Mouse (Mus musculus) hindbrain, embryonic 14.5 days (tissue): Measurements from ENCODE around the gene Esrrg. TPM values are rescaled to one million over a fixed set of nuclear protein-coding genes. Genes with fewer than 3 reads are reported as not detected.

ENCODE experiments used
- ATAC-seq: fragments of 200-750 bp; cut with Nextera tagmentation; 2 replicates; pipeline ENCODE4 v1.8.0; 2017; ENCODE audit warnings: moderate number of reproducible peaks, mild to moderate bottlenecking, moderate TSS enrichment, moderate library complexity; ENCODE audit not compliant: low FRiP score
- DNase-seq: peaks from one replicate; pipeline ENCODE4 v3.0.0-alpha.2; 2015; ENCODE audit warnings: low spot score
- H3K27ac ChIP-seq: fragments of 300-500 bp; sonication (generic); 2 replicates; pipeline ENCODE4 v1.5.1; 2014; ENCODE audit warnings: mild to moderate bottlenecking, moderate library complexity
- H3K27me3 ChIP-seq: fragments of 300-500 bp; sonication (generic); 2 replicates; pipeline ENCODE4 v1.6.1; 2014; ENCODE audit warnings: mild to moderate bottlenecking, low read length, mixed read lengths; ENCODE audit not compliant: control insufficient read depth, insufficient read depth
- H3K36me3 ChIP-seq: fragments of 300-500 bp; sonication (generic); replicated peaks from 2 replicates; pipeline ENCODE4 v1.6.1; 2014; ENCODE audit not compliant: control insufficient read depth, insufficient read depth
- H3K4me1 ChIP-seq: fragments of 300-500 bp; sonication (generic); replicated peaks from 2 replicates; pipeline ENCODE4 v1.6.1; 2014; ENCODE audit warnings: antibody characterized with exemption, low read length, mixed read lengths; ENCODE audit not compliant: control insufficient read depth, insufficient read depth
- H3K4me2 ChIP-seq: fragments of 300-500 bp; sonication (generic); replicated peaks from 2 replicates; pipeline ENCODE4 v1.6.1; 2014; ENCODE audit warnings: mild to moderate bottlenecking, moderate library complexity
- H3K4me3 ChIP-seq: fragments of 300-500 bp; sonication (generic); replicated peaks from 2 replicates; pipeline ENCODE4 v1.5.1; 2014; ENCODE audit warnings: mild to moderate bottlenecking, low read length
- H3K9ac ChIP-seq: fragments of 300-500 bp; sonication (generic); 2 replicates; pipeline ENCODE4 v1.6.1; 2014
- H3K9me3 ChIP-seq: fragments of 300-500 bp; sonication (generic); 2 replicates; pipeline ENCODE4 v1.6.1; 2016; ENCODE audit warnings: low read length; ENCODE audit not compliant: control insufficient read depth
- WGBS: fragments of 180-500 bp; shearing (Covaris S2); extraction: QIAGEN DNeasy Blood & Tissue Kit; methylation state at CpG from one replicate; pipeline ENCODE4 v1.1.7; 2014; 5-methylcytosine and 5-hydroxymethylcytosine counted together
- polyA plus RNA-seq: library from polyadenylated mRNA; unstranded; fragments of >200 nt; fragmentation: Nextera tagmentation; extraction: Ambion mirVana; gene quantifications from 2 replicates; pipeline ENCODE4 v1.2.1, GENCODE M21; 2014

Gene Esrrg
- polyA plus RNA-seq, 1 experiment from 2014 or later: 46.8 TPM

DNA sequence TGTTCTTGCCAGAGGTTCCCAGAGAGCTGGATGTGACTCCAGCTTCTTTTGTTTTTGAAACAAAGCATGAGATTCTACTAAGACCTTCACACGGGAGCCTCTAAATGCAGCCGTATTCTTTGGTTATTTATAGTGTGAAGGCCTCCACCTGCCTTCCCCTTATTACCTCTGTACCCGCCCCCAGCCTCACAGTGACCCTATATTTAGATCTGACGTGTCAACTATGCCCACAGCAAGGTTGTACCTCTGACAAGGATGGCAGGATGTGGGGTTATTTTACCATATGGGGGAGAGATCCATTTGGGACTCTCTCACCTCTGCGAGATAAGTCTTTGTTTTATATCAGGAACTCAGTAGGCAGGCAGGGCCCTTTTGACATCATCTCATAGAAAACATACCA lies 141.3 kb downstream of the Esrrg start:
- Histone ChIP-seq H3K27me3 (no peaks in the 10 kb centered on the region), H3K4me3 (no peak overlapping the region), H3K4me2 (no peak overlapping the region), H3K36me3 (no peaks in the 10 kb centered on the region), H3K4me1 (no peaks in the 10 kb centered on the region), H3K9ac (no peak overlapping the region), H3K27ac (no peak overlapping the region), H3K9me3 (no peaks in the 10 kb centered on the region)
- DNase-seq: no peak
- WGBS: 59% methylated on average over 5 of the region's 5 CpGs
- no peak for ATAC-seq

DNA sequence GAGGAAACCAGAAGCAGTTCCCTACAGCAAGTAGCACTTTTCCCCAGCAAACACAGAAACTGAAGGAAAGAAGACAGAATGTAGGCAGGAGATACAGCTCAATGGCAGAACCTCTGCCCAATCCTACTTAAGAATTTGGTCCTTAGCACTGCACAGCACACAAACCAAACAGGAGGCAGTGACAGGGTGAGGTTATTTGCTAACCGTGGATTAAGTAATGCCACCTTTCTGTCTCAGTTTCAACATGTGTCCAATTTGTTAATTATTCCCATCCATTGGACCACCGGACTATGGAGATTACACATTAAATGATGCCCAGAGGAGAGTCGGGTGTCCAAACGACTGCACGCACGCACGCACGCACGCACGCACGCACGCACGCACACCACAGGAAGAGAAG lies 146.9 kb downstream of the Esrrg start:
- ATAC-seq (no peak), DNase-seq (no peak)
- WGBS: 70% methylated on average over 13 of the region's 13 CpGs
- H3K36me3 ChIP-seq: no peaks in the 10 kb centered on the region
- 0 out of 2 replicates have a peak, but pooled peaks cover 3% of the 10 kb centered on the region for H3K4me1 ChIP-seq
- no peak overlapping the region for H3K4me2 ChIP-seq
- H3K4me3 ChIP-seq: no peak overlapping the region
- H3K27me3 ChIP-seq: no peaks in the 10 kb centered on the region
- no peak overlapping the region for H3K9ac ChIP-seq
- H3K9me3 ChIP-seq: no peaks in the 10 kb centered on the region
- H3K27ac ChIP-seq: no peak overlapping the region

DNA sequence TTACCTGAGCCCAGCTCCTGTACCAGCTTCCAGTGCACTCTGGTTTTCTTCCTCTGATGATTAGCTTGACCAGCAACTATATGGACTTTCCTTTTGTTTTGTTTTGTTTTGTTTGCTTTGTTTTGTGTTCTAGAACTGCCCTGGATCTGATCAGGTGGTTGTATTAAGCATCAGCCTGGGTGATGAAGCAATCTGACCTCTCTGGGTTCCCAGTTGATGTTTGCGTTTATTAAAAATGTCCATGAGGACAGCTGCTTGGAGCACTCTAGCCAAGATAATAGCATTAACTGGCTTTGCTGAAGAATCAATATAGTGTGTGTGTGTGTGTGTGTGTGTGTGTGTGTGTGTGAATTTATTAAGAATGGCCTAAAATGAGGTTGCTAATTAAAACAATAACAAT lies 149.4 kb downstream of the Esrrg start:
- no peak for ATAC-seq
- Histone ChIP-seq H3K27me3 (no peaks in the 10 kb centered on the region), H3K4me3 (no peak overlapping the region), H3K9ac (no peak overlapping the region), H3K4me2 (no peak overlapping the region), H3K9me3 (no peaks in the 10 kb centered on the region), H3K4me1 (0 out of 2 replicates have a peak, but pooled peaks cover 3% of the 10 kb centered on the region), H3K36me3 (no peaks in the 10 kb centered on the region), H3K27ac (no peak overlapping the region)
- DNase-seq: no peak
- 62% methylated on average over 1 of the region's 1 CpGs for WGBS

DNA sequence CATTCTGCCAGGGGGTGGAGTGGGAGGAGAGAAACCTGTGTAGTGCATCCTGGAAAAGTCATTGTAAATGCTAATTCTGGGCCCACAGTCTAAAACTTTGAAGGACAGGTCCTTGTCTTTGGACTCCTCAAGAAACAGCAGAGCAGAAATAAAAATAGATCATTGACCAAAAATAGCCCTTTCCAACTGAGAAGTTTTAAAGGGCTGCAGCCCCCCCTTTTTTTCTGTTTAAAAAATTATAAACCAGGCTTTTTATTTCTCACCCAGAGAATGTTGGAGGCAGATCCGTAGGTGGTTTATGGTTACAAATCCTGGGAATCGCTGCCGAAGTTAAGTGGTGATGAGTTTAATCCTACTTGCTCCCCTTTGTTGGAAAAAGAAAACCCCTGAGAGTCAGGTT lies 150.0 kb downstream of the Esrrg start:
- 77% methylated on average over 3 of the region's 3 CpGs for WGBS
- ATAC-seq: no peak

DNA sequence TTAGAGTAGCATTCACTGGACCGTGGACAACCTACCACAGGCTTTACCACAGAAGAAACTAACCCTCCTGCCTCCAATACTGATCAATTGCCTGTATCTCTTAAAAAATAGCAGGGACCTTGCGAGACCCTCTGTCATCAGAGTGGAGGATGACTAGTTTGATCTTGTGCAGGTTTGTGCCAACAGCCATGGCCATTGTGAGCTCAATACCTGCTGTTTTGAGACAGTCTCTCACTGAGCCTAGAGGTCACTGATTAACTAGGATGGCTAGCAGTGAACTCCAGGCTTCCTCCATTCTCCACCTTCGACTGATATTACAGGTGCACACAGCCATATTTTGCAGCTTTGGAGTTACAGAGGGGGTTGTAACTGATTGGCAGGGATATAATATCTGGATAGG lies 150.9 kb downstream of the Esrrg start:
- H3K36me3 ChIP-seq: no peaks in the 10 kb centered on the region
- 0 out of 2 replicates have a peak, but pooled peaks cover 3% of the 10 kb centered on the region for H3K4me1 ChIP-seq
- no peak overlapping the region for H3K4me3 ChIP-seq
- ATAC-seq: no peak
- H3K27ac ChIP-seq: no peak overlapping the region
- no peak overlapping the region for H3K4me2 ChIP-seq
- DNase-seq: no peak
- 82% methylated on average over 3 of the region's 3 CpGs for WGBS
- H3K27me3 ChIP-seq: no peaks in the 10 kb centered on the region
- no peaks in the 10 kb centered on the region for H3K9me3 ChIP-seq
- no peak overlapping the region for H3K9ac ChIP-seq

More for the DNA sequence above, 150.0 kb downstream of the Esrrg start:
- Histone ChIP-seq H3K4me2 (no peak overlapping the region), H3K9ac (no peak overlapping the region), H3K27ac (no peak overlapping the region), H3K9me3 (no peaks in the 10 kb centered on the region), H3K27me3 (no peaks in the 10 kb centered on the region), H3K36me3 (no peaks in the 10 kb centered on the region), H3K4me1 (0 out of 2 replicates have a peak, but pooled peaks cover 3% of the 10 kb centered on the region), H3K4me3 (no peak overlapping the region)
- no peak for DNase-seq

DNA sequence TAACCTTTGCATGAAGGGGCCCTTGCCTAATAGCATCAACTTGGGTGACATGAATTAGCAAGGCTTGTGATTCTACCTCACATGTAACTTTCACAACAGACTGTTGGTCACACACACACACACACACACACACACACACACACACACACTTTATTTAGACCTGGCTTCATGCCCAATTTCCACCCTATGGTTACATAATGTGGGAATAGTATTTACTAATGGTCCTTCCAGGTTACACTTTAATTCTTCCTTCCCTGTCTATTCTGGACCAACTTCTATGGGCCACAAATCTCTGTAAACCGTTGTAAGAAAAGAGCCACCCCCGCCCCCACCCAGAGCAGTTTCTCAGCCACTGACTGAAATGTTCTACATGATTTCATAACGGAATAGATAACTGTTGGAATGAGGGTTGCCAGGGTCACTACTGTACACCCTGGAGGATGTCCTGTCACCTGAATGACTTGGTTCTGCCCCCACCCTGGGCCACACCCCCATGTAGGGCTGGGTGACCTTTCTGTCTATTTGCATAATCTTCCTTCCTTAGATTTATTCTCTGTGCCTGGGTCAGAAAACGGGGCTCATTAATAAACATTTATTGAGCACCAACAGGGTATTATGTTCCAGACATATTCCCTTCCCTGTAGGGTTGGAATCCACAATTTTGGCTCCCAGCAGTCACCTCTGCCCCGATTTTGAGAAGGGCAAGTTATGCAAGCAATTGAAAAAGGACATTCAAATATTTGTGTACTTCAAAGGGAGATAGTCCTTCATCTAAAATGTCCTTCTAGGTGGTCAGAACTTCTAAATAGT lies 154.3 kb downstream of the Esrrg start:
- no peaks in the 10 kb centered on the region for H3K9me3 ChIP-seq
- no peaks in the 10 kb centered on the region for H3K27me3 ChIP-seq
- DNase-seq (no peak), ATAC-seq (no peak)
- no peak overlapping the region for H3K27ac ChIP-seq
- no peaks in the 10 kb centered on the region for H3K36me3 ChIP-seq
- 0 out of 2 replicates have a peak, but pooled peaks cover 2% of the 10 kb centered on the region for H3K4me1 ChIP-seq
- no peak overlapping the region for H3K9ac ChIP-seq
- no peak overlapping the region for H3K4me2 ChIP-seq
- WGBS: 64% methylated on average over 5 of the region's 5 CpGs
- H3K4me3 ChIP-seq: no peak overlapping the region

DNA sequence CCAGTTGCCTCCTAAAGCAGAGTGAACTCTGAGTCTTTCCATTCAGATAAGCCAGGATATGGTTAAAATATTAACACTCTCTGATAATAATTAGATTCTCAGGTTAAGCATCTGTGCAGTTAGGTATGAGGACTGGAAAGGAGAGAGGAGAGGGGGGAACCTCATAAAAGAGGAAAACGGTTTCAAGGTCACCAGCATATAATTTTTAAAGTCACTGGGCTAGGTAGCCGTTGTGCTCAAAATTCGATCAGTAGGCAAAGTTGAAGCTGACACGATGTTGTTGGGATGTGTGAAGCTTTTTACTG lies 154.8 kb downstream of the Esrrg start:
- Histone ChIP-seq H3K27ac (no peak overlapping the region), H3K9ac (no peak overlapping the region), H3K4me2 (no peak overlapping the region), H3K4me1 (no peaks in the 10 kb centered on the region), H3K4me3 (no peak overlapping the region), H3K9me3 (no peaks in the 10 kb centered on the region), H3K27me3 (no peaks in the 10 kb centered on the region), H3K36me3 (no peaks in the 10 kb centered on the region)
- WGBS: 64% methylated on average over 4 of the region's 4 CpGs
- DNase-seq (no peak), ATAC-seq (no peak)

DNA sequence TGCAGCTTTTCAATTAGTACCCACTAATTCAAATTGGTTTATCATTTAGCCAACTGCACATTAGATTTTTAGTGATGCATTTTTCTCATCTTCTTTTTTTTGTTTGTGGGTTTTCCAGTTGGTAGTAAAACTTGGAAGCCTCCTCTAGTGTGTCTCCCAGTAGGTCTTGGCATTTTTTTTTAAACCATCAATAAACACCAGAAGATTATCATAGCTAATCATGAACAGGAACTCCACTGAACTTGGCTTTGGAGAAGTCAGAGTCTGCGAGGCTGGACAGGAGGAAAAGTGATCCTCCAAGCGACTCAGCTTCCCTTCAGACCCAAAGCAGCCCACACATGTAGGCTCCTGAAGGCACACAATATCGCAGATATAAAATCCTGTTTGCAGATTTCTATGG lies 155.2 kb downstream of the Esrrg start:
- Histone ChIP-seq H3K9ac (no peak overlapping the region), H3K4me1 (no peaks in the 10 kb centered on the region), H3K27me3 (no peaks in the 10 kb centered on the region), H3K36me3 (no peaks in the 10 kb centered on the region), H3K4me2 (no peak overlapping the region), H3K27ac (no peak overlapping the region), H3K4me3 (no peak overlapping the region), H3K9me3 (no peaks in the 10 kb centered on the region)
- ATAC-seq (no peak), DNase-seq (no peak)
- WGBS: 84% methylated on average over 3 of the region's 3 CpGs

DNA sequence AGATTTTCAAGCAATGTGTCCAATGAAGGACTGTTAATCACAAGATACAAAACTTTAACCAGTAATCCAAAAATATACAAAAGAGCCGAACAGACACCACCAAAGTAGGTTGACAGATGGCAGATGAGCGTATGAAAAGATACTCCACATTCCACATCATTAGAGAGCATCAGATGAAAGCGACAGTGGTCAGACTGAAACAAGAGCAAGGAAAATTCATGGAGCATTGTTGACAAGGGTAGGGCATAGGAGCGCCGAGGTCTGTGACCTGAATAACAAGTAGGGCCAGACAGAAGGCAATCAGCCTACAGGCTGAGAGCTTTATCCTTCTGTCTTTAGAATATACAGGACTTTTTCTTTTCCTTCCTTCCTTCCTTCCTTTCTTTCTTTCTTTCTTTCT lies 157.0 kb downstream of the Esrrg start:
- ATAC-seq: no peak
- no peak for DNase-seq
- no peak overlapping the region for H3K27ac ChIP-seq
- no peaks in the 10 kb centered on the region for H3K9me3 ChIP-seq
- H3K9ac ChIP-seq: no peak overlapping the region
- no peaks in the 10 kb centered on the region for H3K4me1 ChIP-seq
- 47% methylated on average over 5 of the region's 5 CpGs for WGBS
- no peaks in the 10 kb centered on the region for H3K36me3 ChIP-seq
- no peak overlapping the region for H3K4me2 ChIP-seq
- H3K27me3 ChIP-seq: no peaks in the 10 kb centered on the region
- H3K4me3 ChIP-seq: no peak overlapping the region

DNA sequence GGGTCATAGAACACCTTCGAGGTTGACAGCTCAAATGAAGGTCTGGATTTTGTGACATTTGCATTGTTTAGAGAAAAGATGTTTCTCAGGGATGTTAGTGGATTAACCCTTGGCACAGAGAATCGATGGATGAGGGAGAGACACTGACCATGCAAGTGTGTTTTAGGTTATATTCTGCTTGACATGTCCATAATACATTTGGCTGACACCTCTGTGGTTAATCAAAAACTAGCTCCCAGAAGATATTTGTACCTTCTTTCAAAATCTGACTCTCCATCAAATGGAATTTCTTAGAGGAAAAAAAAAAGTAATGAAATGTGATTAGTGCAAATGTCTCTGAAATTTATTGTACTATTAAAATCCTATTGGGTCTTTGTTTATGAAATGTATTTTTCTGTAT lies 158.8 kb downstream of the Esrrg start:
- 75% methylated on average over 2 of the region's 2 CpGs for WGBS

More for the DNA sequence above, 158.8 kb downstream of the Esrrg start:
- H3K4me3 ChIP-seq: no peak overlapping the region
- H3K4me1 ChIP-seq: no peaks in the 10 kb centered on the region
- no peaks in the 10 kb centered on the region for H3K9me3 ChIP-seq
- H3K27me3 ChIP-seq: no peaks in the 10 kb centered on the region
- H3K9ac ChIP-seq: no peak overlapping the region
- ATAC-seq: no peak
- no peaks in the 10 kb centered on the region for H3K36me3 ChIP-seq
- no peak overlapping the region for H3K27ac ChIP-seq
- DNase-seq: no peak
- H3K4me2 ChIP-seq: no peak overlapping the region
